Mouse (Mus musculus): ENCODE data around the gene Slain1.

DNA sequence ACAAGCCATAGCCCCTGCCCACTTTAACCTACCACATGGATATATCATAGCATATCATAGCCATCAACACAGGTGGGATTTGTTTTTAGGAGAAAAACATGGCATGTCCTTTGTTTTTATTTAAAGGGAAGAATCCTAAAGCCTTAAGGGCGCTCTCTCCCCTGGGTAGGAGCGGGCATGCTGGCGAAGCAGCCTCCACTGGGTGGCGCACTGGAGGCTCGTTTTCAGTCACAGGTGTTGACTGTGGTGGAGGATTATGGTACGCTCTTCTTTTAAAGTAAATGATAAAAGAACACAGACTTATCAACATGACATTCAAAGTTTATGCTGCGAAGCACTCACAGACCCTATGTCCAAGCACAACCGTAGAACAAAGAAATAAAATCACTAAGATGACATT, 19.5 kb upstream of the Slain1 start:
- TF ChIP-seq CTCF (IDR thresholded peaks at IDR 0.05; ENCODE audit: insufficient read depth, low read depth, low read length) (no peak), POLR2A (IDR thresholded peaks at IDR 0.05; ENCODE audit: insufficient read depth, low read depth, low read length) (no peak)

Data from olfactory bulb, adult 2 months (tissue).